Mouse (Mus musculus): ENCODE data around the gene Peli2. TPM values are rescaled to one million over a fixed set of nuclear protein-coding genes. Genes with fewer than 3 reads are reported as not detected.

Gene Peli2
- total RNA-seq, 2 experiments from 2014 or later = 12.5 to 14.7 TPM

GRCm38 (mm10) chr14:48289602-48290599, 169.3 kb downstream of the Peli2 start:
- no peak for DNase-seq

- no peak for DNase-seq
Observed at GRCm38 (mm10) chr14:48293498-48293897, 172.9 kb downstream of the Peli2 start.

GRCm38 (mm10) chr14:48295410-48295809, 174.8 kb downstream of the Peli2 start:
- no peak for DNase-seq

- peak; percentile 10 for DNase-seq
Observed at GRCm38 (mm10) chr14:48295815-48296271, 175.2 kb downstream of the Peli2 start.

DNA sequence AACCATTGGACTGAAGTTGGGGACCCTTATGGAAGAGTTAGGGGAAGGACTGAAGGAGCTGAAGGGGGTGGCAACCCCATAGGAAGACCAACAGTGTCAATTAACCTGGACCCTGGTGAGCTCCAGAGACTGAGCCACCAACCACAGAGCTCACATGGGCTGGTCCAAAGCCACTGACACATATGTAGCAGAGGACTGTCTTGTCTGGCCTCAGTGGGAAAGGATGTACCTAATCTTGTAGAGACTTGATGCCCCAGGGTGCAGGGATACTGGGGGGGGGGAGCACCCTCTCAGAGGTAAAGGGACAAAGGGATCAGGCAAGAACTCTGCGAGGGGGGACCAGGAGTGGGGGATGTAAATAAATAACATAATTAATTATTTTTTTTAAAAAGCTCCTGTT, 176.2 kb downstream of the Peli2 start:
- no peak for DNase-seq

GRCm38 (mm10) chr14:48302471-48303186, 182.0 kb downstream of the Peli2 start:
- DNase-seq = no peak

DNA sequence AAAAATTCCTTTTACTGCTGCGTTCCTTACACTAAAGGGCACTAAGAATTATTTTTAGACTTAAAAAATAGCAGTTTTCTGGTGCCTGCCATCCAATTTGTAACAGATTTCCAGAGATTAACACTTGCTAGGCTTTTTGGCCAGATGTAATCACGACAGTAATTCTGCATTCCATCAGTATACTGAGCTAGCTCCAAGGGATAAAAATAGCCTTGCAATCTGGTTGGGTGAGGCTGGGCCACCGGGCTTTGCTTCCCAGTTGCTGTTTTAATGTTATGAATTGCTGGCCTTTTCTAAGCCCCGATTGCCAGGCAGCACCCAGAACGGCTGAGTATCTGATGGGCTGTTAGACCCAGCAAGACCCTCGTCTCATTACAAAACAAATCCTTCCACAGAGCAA, 182.6 kb downstream of the Peli2 start:
- no peak for DNase-seq

GRCm38 (mm10) chr14:48303841-48304240, 183.2 kb downstream of the Peli2 start:
- no peak for DNase-seq

DNA sequence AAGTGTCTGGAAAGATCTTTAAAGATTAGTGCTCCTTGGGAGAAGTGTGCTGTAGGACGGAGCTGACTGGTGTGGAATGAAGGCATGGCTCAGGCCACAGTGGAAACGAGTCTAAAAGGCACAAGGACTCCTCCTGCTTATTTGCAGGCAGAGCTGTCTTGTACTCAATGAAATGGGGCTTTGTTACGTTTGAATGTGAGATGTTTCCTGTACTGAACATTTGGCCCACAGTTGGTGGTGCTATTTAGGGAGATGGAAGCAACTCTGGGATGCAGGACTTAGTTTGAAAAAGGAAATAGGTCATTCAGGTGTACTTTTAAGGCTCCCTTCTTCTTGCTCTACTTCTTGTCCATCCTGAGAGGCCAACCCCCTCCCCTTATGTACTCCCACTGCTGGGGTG, 192.6 kb downstream of the Peli2 start:
- DNase-seq = no peak

DNA sequence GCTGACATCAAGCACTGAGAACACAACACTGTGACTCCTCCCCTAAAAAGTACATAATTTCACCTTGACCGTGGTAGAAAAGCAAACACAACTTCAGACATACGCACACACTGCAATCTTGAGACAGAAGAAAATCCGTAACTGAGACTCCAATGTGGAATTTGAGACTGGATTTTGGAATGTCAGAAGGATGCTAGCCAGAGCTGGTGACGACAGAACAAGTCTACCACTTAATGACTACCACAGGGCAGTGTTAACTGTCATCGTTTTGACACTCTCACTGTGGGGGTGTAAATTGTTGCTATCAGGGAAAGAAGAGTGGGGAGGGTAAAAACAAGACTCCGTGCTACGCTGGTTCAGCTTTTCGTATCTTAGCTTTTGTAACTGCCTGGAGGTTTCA, 195.8 kb downstream of the Peli2 start:
- no peak for DNase-seq

GRCm38 (mm10) chr14:48323771-48324459, 203.3 kb downstream of the Peli2 start:
- DNase-seq = no peak

DNA sequence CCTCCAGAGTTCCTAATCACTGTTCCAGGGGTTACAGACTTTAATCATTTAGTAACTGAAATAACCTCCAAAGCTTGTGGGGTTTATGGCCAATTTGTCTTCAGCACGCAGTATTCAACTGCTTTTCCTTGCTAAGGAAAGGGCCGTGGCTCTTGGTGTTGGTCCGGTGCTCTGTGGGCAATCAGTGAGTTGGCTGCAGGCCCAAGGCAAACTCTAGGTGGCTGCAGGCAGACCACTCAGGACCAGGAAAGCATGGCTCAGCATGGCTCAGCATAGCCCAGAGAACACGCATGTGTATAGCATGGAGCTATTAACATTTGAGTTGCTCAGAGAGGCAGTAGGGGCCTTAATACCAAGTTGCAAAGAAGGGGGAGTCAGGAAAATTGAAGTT, 203.8 kb downstream of the Peli2 start:
- no peak for DNase-seq

DNA sequence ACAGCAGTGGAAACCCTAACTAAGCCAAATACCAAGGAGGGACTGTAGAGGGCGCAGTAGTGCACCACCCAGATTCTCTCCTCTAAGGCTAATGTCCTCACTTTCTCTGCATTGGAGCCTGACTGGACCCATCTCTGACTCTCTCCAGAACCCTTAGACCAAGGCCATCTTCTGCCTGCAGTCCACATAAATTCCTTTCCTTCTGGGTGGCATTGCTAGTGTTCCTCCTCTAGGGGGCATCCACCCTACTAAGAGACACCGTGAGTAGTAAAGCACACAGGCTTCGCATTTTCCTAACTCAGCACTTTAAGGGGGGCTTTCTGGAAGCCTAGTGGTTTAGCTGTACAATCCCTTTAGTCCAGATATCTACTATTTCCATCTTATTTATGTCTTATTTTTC, 207.1 kb downstream of the Peli2 start:
- DNase-seq = no peak

DNA sequence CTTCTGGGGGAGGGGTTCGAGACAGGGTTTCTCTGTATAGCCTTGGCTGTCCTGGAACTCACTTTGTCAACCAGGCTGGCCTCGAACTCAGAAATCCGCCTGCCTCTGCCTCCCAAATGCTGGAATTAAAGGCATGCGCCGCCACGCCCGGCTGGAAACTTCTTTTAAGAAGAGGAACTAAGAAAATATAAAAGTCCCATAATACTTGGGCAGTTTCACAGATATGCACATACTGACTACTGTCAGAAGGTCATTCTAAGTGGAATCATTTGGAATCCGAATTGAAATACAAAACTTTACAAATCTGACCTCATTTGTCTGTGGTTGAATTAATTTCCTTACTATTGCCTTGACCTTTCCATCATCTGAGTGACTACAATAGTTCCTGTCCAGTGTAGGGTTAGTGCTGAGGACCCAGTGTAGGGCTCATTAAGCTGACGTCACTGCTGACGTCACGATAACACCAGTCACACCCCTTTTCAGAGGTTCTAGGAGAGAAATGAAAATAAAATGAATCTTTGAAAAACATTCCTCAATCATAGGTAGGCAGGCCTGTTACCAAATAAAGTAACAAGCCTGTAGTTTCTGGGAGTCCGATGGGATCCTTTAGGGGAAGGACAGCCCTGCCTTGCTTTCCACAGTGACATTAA, 209.2 kb downstream of the Peli2 start:
- DNase-seq = no peak

Data from gastrocnemius, postnatal 25 days (tissue).